Mouse (Mus musculus) retina, embryonic 14.5 days (tissue): ENCODE data around the gene Rbfox1.

Experiments
- DNase-seq: peaks from one replicate; pipeline ENCODE4 v3.0.0-alpha.2; 2015; ENCODE audit warnings: low spot score

Rbfox1 gene

GRCm38 (mm10) chr16:6095604-6096372, 210.6 kb downstream of the Rbfox1 start:
- no peak for DNase-seq

GRCm38 (mm10) chr16:6097244-6098040, 212.3 kb downstream of the Rbfox1 start:
- DNase-seq = peak; percentile 57

DNA sequence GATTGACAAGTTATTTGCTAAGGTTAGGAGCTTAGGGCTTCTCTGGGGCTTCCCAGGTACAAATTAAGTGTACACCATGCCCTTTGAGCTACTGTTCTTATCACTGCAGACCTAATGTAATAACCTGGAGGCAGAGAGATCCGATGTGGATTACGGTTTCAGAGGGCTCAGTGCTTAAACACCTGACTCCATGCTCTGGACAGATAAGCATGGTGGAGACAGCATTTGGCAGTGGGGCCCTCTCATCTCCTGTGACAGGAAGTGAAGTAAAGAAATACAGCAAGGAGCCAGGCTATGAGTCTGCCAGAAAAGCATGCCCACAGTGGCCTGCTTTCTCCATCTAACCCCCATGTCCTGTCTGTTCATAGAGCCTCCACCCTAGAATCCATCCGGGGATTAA, 213.0 kb downstream of the Rbfox1 start:
- no peak for DNase-seq

DNA sequence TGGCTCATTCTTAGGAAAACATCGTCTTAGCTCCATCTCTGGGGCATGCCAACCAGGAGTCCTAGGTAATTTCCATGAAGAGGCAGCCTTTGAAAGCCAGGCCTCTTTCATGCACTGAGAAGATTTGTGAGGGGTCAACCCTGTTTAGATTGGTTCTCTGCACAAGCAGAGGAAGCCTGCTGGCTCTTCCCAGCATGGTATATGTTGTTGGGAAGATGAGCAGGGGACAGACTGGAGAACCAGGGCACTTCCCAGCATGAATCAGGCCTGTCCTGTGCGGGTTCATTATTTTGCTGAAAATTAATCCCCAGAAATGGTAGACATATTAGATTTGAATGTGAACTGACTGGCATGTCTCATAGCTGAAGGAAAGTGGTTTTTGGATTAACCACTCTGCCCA, 214.4 kb downstream of the Rbfox1 start:
- DNase-seq = no peak

DNA sequence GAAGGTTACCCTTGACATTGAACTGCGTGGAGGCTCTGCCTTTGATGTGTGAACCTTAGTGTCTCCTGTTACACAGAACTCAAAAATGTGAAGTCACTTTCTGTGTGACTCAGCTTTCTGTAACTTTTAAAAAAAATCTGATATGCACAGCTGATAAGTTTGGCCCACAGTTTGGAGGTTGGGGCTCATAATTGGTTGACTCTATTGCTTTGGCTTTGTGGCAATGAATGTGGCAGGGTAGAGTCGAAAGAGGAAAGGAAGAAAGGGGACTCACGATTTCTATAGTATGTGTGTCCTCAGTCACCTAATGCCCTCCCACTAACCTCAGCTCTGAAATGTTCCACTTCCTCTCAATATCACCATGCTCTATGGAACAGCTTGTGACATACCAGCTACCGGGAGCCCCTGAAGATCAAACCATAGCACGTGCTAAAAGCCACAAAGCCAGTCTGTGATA, 215.3 kb downstream of the Rbfox1 start:
- no peak for DNase-seq

- DNase-seq = no peak
Measured at GRCm38 (mm10) chr16:6103713-6104112, 218.6 kb downstream of the Rbfox1 start.

- no peak for DNase-seq
Measured at GRCm38 (mm10) chr16:6110121-6110520, 225.0 kb downstream of the Rbfox1 start.

- DNase-seq = no peak
Measured at GRCm38 (mm10) chr16:6113836-6114475, 228.8 kb downstream of the Rbfox1 start.

DNA sequence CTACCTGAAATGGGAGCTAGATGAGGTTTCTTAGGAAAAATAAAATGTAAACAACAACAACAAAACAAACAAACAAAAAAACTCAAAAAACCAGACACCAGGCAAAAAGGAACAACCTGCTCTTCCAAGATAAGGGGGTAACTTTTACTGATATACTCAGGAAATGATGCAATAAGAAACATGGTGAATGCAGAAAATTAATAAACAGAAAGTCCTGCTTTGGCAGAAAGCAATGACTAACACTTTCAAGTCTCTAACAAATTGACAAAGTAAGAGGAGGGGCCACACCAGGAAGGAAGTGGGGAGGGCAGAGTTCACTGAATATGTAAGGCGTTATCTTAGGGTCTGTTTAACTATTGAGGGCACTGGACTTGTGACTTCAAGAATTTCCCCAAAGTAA, 234.3 kb downstream of the Rbfox1 start:
- no peak for DNase-seq

- DNase-seq = no peak
Measured at GRCm38 (mm10) chr16:6121232-6121631, 236.1 kb downstream of the Rbfox1 start.

DNA sequence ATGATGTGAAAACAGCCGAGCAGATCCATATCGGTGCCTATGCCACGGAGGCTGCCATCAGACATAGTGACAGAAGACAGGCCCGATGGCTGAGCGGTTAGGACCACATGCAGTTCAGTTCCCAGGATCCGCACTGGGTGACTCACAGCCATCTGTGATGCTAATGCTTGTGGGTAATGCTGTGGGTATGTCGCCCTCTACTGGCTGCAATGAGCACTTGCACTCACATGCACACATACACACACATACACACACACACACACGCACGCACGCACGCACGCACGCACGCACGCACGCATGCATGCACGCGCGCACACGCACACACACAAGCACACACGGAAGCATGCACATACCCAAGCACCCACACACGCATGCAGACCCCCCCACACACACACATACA, 237.7 kb downstream of the Rbfox1 start:
- no peak for DNase-seq

GRCm38 (mm10) chr16:6128314-6128713, 243.2 kb downstream of the Rbfox1 start:
- DNase-seq = no peak

GRCm38 (mm10) chr16:6135016-6135415, 249.9 kb downstream of the Rbfox1 start:
- DNase-seq = no peak

DNA sequence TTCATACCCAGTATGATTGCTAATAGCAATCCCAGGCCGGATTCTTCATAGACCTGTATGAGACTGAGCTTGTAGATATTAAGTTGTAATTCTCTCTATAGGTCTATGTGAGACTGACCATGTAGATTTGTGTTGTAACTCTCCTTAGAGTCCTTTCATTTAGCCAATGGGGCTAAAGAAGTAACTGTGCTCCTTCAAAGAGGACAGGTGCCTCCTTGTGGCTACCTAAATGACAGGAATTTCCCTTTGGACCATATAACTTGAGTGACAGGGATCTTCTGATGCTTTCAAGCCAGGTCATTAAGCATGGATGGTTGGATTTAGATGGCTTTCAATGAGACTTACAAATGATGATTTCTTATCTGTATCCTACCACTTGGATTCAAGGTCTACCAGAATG, 254.3 kb downstream of the Rbfox1 start:
- peak; percentile 30 for DNase-seq

GRCm38 (mm10) chr16:6147957-6148356, 262.8 kb downstream of the Rbfox1 start:
- no peak for DNase-seq

GRCm38 (mm10) chr16:6149345-6149744, 264.2 kb downstream of the Rbfox1 start:
- no peak for DNase-seq

- DNase-seq = peak; percentile 13
Measured at GRCm38 (mm10) chr16:6155556-6155955, 270.4 kb downstream of the Rbfox1 start.

DNA sequence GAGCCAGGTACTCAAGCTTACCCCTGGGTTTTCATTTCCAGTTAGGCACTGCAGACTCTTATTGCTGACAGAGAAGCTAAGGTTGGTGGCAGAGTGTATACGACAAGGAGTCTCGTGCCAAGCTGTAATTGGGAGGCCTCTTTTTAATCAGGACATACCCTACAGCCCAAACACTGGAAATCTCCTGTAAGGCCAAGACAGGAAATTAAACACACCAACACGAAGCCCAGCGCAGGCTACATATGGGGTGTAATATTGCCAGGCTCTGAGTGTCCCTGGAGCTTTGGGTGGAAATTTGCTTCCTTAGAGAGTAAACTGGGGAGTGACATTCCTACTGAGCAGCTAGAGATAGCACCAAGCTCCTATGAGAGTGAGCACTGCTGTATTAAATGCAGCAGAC, 279.3 kb downstream of the Rbfox1 start:
- no peak for DNase-seq

DNA sequence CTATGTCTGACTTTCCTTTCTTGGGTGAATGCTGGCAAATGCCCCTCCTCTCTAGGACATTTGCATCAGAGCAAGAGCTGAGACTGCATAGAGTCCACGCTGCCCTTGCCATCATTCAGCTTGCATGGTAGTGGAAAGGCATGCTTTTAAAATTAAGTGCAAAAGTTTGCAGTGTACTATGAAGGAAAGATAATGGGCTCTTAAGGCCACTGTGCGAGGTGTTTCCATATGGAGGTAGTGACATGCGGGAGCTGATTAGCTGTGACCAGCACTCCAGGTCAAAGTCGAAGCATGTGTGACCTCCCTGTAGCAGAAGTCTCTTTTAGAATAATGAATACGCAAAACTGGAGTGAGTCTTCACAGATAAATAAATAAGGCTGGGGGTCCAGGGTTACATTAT, 284.2 kb downstream of the Rbfox1 start:
- DNase-seq = no peak

- no peak for DNase-seq
Measured at GRCm38 (mm10) chr16:6180819-6181218, 295.7 kb downstream of the Rbfox1 start.

- DNase-seq = no peak
Measured at GRCm38 (mm10) chr16:6182329-6182728, 297.2 kb downstream of the Rbfox1 start.

- DNase-seq = no peak
Measured at GRCm38 (mm10) chr16:6192358-6192757, 307.2 kb downstream of the Rbfox1 start.

DNA sequence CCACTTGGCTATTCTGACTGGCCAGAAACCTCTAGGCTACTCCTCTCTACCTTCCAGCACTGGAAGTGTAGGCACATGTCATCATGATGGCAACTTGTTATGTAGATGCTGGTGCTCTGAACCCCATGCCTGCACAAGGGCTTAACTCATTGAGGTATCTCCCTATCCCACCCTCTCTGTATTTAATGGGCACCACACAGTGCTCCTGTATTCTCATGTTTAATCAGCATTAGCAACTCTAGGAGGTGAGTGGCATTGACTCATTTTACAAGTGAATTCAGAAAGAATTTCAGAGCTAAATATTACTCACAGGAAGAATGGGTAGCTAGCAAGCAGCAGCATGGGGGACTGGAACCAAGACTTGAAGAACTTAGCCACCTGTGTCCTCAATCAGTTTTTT, 321.3 kb downstream of the Rbfox1 start:
- DNase-seq = no peak
